Mouse (Mus musculus) olfactory bulb, adult 2 months (tissue): ENCODE data around the gene Gm9970.

Experiments
- CTCF ChIP-seq: fragments of 200-500 bp; IDR thresholded peaks from 2 replicates; pipeline ENCODE4 v1.5.1; 2012; ENCODE audit warnings: low read depth, mild to moderate bottlenecking, low read length, moderate library complexity; ENCODE audit not compliant: insufficient read depth
- POLR2A ChIP-seq: fragments of 200-500 bp; IDR thresholded peaks from 2 replicates; pipeline ENCODE4 v1.6.1; 2012; ENCODE audit warnings: mild to moderate bottlenecking, low read depth, low read length, moderate library complexity; ENCODE audit not compliant: insufficient read depth

GRCm38 (mm10) chr5:31255971-31256370 is 14.9 kb upstream of the Gm9970 start:
- TF ChIP-seq CTCF = no peak
- TF ChIP-seq POLR2A = no peak
